9 mouse cellular contexts compared by ENCODE assay signal in genomic region chr5:104058021-104058420, GRCm38 (mm10). TPM values are rescaled to one million over a fixed set of nuclear protein-coding genes. Genes with fewer than 3 reads are reported as not detected.
DNase-seq lines count a peak whose midpoint lies in the region; ATAC-seq and TF ChIP-seq lines count a peak whose summit lies in the region.
"Had no signal": no experiment of that assay in that cellular context is flagged by ENCODE, and none has a peak within 500 bp of the region (broad histone marks: within the 10 kb centered on the region; RNA-seq: fewer than 3 reads in every experiment).

No protein-coding gene starts in this region.

- no peaks in the 10 kb centered on the region for H3K27me3 ChIP-seq in hindbrain, postnatal 0 days (ENCODE audit: insufficient read depth, low read length)
- no peaks in the 10 kb centered on the region for H3K27me3 ChIP-seq in hindbrain, embryonic 14.5 days (ENCODE audit: control insufficient read depth, insufficient read depth, low read length)
- H3K27me3 ChIP-seq in ES-Bruce4 (ENCODE audit: control insufficient read depth, insufficient read depth, low read length, poor library complexity, severe bottlenecking) = no peaks in the 10 kb centered on the region
- no peaks in the 10 kb centered on the region for H3K27me3 ChIP-seq in embryonic facial prominence, embryonic 11.5 days (ENCODE audit: control insufficient read depth, insufficient read depth, low read length)

- no peak for ATAC-seq in hindbrain, postnatal 0 days
- no peak for ATAC-seq in hindbrain, embryonic 14.5 days (ENCODE audit: low FRiP score)
- no peak for ATAC-seq in embryonic facial prominence, embryonic 11.5 days (replicated peaks; ENCODE audit: insufficient number of reproducible peaks, low FRiP score, low TSS enrichment, low read depth)

- H3K36me3 ChIP-seq in hindbrain, postnatal 0 days (ENCODE audit: insufficient read depth, low read length) = peaks cover 11% of the 10 kb centered on the region; the same call in 1 of the 2 replicates
- H3K36me3 ChIP-seq in hindbrain, embryonic 14.5 days (replicated peaks; ENCODE audit: control insufficient read depth, insufficient read depth) = peaks cover 50% of the 10 kb centered on the region
- peaks cover 25% of the 10 kb centered on the region for H3K36me3 ChIP-seq in ES-Bruce4 (ENCODE audit: control insufficient read depth, insufficient read depth, low read length, poor library complexity, severe bottlenecking)
- no peaks in the 10 kb centered on the region; the same call in none of the 2 replicates for H3K36me3 ChIP-seq in embryonic facial prominence, embryonic 11.5 days (replicated peaks; ENCODE audit: control insufficient read depth, insufficient read depth, low read depth, low read length)

- TF ChIP-seq POLR2A in ES-Bruce4 (IDR thresholded peaks at IDR 0.05; ENCODE audit: insufficient read depth, low read length) = no peak

- no peak for DNase-seq in hindbrain, postnatal 0 days (ENCODE audit: low spot score)
- DNase-seq in hindbrain, embryonic 14.5 days (ENCODE audit: low spot score) = no peak
- peak; percentile 29 for DNase-seq in 416B (ENCODE audit: low read depth)
- DNase-seq in embryonic facial prominence, embryonic 11.5 days (ENCODE audit: low spot score) = peak; percentile 30
- peak; percentile 42 to 45 for DNase-seq in lung, adult 18-20 months
- DNase-seq in spleen, postnatal 4 days (ENCODE audit: low spot score in 2 of 2) = peak; percentile 64 to 87
- DNase-seq in yolk sac, embryonic 10.5 days (ENCODE audit: low spot score) = no peak

- no peak for TF ChIP-seq EP300 in ES-Bruce4 (IDR thresholded peaks at IDR 0.05; ENCODE audit: insufficient read depth, low read depth, low read length)

- no peak overlapping the region for H3K27ac ChIP-seq in hindbrain, postnatal 0 days
- H3K27ac ChIP-seq in hindbrain, embryonic 14.5 days = no peak overlapping the region
- H3K27ac ChIP-seq in ES-Bruce4 (ENCODE audit: insufficient read depth, low read length) = no peak overlapping the region
- no peak overlapping the region for H3K27ac ChIP-seq in embryonic facial prominence, embryonic 11.5 days (replicated peaks; ENCODE audit: low read depth, low read length)

- H3K4me2 ChIP-seq in hindbrain, postnatal 0 days (ENCODE audit: low read depth, low read length) = no peak overlapping the region
- no peak overlapping the region for H3K4me2 ChIP-seq in hindbrain, embryonic 14.5 days (replicated peaks)
- H3K4me2 ChIP-seq in embryonic facial prominence, embryonic 11.5 days (ENCODE audit: low read depth, low read length) = no peak overlapping the region

- H3K9me3 ChIP-seq in hindbrain, postnatal 0 days (ENCODE audit: low read length) = no peaks in the 10 kb centered on the region
- H3K9me3 ChIP-seq in hindbrain, embryonic 14.5 days (ENCODE audit: control insufficient read depth, low read length) = no peaks in the 10 kb centered on the region
- H3K9me3 ChIP-seq in ES-Bruce4 (replicated peaks; ENCODE audit: control insufficient read depth, insufficient read depth, low read length, poor library complexity, severe bottlenecking) = peaks cover 25% of the 10 kb centered on the region
- H3K9me3 ChIP-seq in embryonic facial prominence, embryonic 11.5 days (replicated peaks; ENCODE audit: control insufficient read depth, low read length) = no peaks in the 10 kb centered on the region

- H3K4me1 ChIP-seq in hindbrain, postnatal 0 days (ENCODE audit: insufficient read depth, low read length) = no peaks in the 10 kb centered on the region
- H3K4me1 ChIP-seq in hindbrain, embryonic 14.5 days (replicated peaks; ENCODE audit: control insufficient read depth, insufficient read depth, low read length) = no peaks in the 10 kb centered on the region
- H3K4me1 ChIP-seq in ES-Bruce4 (ENCODE audit: control insufficient read depth, insufficient read depth, low read length) = no peaks in the 10 kb centered on the region
- no peaks in the 10 kb centered on the region for H3K4me1 ChIP-seq in embryonic facial prominence, embryonic 11.5 days (ENCODE audit: control insufficient read depth, insufficient read depth, low read length)

- H3K9ac ChIP-seq in hindbrain, postnatal 0 days (replicated peaks; ENCODE audit: low read length) = no peak overlapping the region
- no peak overlapping the region for H3K9ac ChIP-seq in hindbrain, embryonic 14.5 days
- no peak overlapping the region for H3K9ac ChIP-seq in ES-Bruce4 (ENCODE audit: low read depth, poor library complexity, severe bottlenecking)
- no peak overlapping the region for H3K9ac ChIP-seq in embryonic facial prominence, embryonic 11.5 days (replicated peaks; ENCODE audit: low read length)

- peak; percentile 66 for TF ChIP-seq CTCF in hindbrain, postnatal 0 days (IDR thresholded peaks at IDR 0.05; ENCODE audit: low read depth)
- TF ChIP-seq CTCF in ES-Bruce4 (IDR thresholded peaks at IDR 0.05; ENCODE audit: low read depth, low read length) = peak; percentile 77

- WGBS in hindbrain, postnatal 0 days = 63% methylated on average over 15 of the region's 15 CpGs
- 65% methylated on average over 15 of the region's 15 CpGs for WGBS in hindbrain, embryonic 14.5 days
- 65% methylated on average over 15 of the region's 15 CpGs for WGBS in embryonic facial prominence, embryonic 11.5 days

- no peak overlapping the region for H3K4me3 ChIP-seq in hindbrain, postnatal 0 days (ENCODE audit: low read length)
- no peak overlapping the region for H3K4me3 ChIP-seq in hindbrain, embryonic 14.5 days (replicated peaks; ENCODE audit: low read length)
- H3K4me3 ChIP-seq in ES-Bruce4 (ENCODE audit: low read depth, low read length) = no peak overlapping the region
- H3K4me3 ChIP-seq in embryonic facial prominence, embryonic 11.5 days (ENCODE audit: low read depth, low read length) = no peak overlapping the region

RNA-seq across cellular contexts. Expression of gene Nudt9, which starts 11.9 kb away (rescaled TPM):
- total RNA-seq in hindbrain, postnatal 0 days (2014; rRNA removed) = 54.9 and 59.1 TPM in 2 replicates
- 72.6 and 80.2 TPM in 2 replicates for polyA plus RNA-seq in hindbrain, postnatal 0 days (2015; fragmentation: Nextera tagmentation; extraction: Ambion mirVana)
- 63.8 and 67.2 TPM in 2 replicates for polyA plus RNA-seq in hindbrain, embryonic 14.5 days (2014; fragmentation: Nextera tagmentation; extraction: Ambion mirVana)
- 32.0 and 34.2 TPM in 2 replicates for polyA plus RNA-seq in ES-Bruce4 (2011; ENCODE audit: insufficient read depth, insufficient read length, low read depth, missing spikeins)
- 66.9 and 73.6 TPM in 2 replicates for polyA plus RNA-seq in embryonic facial prominence, embryonic 11.5 days (2014; fragmentation: Nextera tagmentation; extraction: Ambion mirVana)

RNA-seq across cellular contexts. Expression of gene Gm17660, which starts 19.4 kb away (rescaled TPM):
- 0.58 TPM in 1 of 2 replicates, not detected in the other for total RNA-seq in hindbrain, postnatal 0 days (2014; rRNA removed)
- polyA plus RNA-seq in hindbrain, postnatal 0 days (2015; fragmentation: Nextera tagmentation; extraction: Ambion mirVana) = 0.61 TPM in 1 of 2 replicates, not detected in the other
- not detected in 2 replicates for polyA plus RNA-seq in hindbrain, embryonic 14.5 days (2014; fragmentation: Nextera tagmentation; extraction: Ambion mirVana)
- not detected in 2 replicates for polyA plus RNA-seq in ES-Bruce4 (2011; ENCODE audit: insufficient read depth, insufficient read length, low read depth, missing spikeins)
- polyA plus RNA-seq in embryonic facial prominence, embryonic 11.5 days (2014; fragmentation: Nextera tagmentation; extraction: Ambion mirVana) = not detected in 2 replicates
- total RNA-seq: layer of hippocampus, postnatal 36 days had no signal

RNA-seq across cellular contexts. Expression of gene Hsd17b11, which starts 36.3 kb away (rescaled TPM):
- 15.2 and 20.5 TPM in 2 replicates for total RNA-seq in hindbrain, postnatal 0 days (2014; rRNA removed)
- polyA plus RNA-seq in hindbrain, postnatal 0 days (2015; fragmentation: Nextera tagmentation; extraction: Ambion mirVana) = 4.5 and 5.4 TPM in 2 replicates
- 3.3 and 3.5 TPM in 2 replicates for polyA plus RNA-seq in hindbrain, embryonic 14.5 days (2014; fragmentation: Nextera tagmentation; extraction: Ambion mirVana)
- 22.0 and 25.3 TPM in 2 replicates for polyA plus RNA-seq in ES-Bruce4 (2011; ENCODE audit: insufficient read depth, insufficient read length, low read depth, missing spikeins)
- 1.4 and 1.8 TPM in 2 replicates for polyA plus RNA-seq in embryonic facial prominence, embryonic 11.5 days (2014; fragmentation: Nextera tagmentation; extraction: Ambion mirVana)

RNA-seq across cellular contexts. Expression of gene Sparcl1, which starts 55.5 kb away (rescaled TPM):
- 660 and 723 TPM in 2 replicates for total RNA-seq in hindbrain, postnatal 0 days (2014; rRNA removed)
- 782 and 913 TPM in 2 replicates for polyA plus RNA-seq in hindbrain, postnatal 0 days (2015; fragmentation: Nextera tagmentation; extraction: Ambion mirVana)
- 286 and 356 TPM in 2 replicates for polyA plus RNA-seq in hindbrain, embryonic 14.5 days (2014; fragmentation: Nextera tagmentation; extraction: Ambion mirVana)
- polyA plus RNA-seq in ES-Bruce4 (2011; ENCODE audit: insufficient read depth, insufficient read length, low read depth, missing spikeins) = 0.40 TPM in 1 of 2 replicates, not detected in the other
- polyA plus RNA-seq in embryonic facial prominence, embryonic 11.5 days (2014; fragmentation: Nextera tagmentation; extraction: Ambion mirVana) = 45.8 and 48.8 TPM in 2 replicates

Comparison
In these comparisons a context has a peak if more than half of its experiments do, and no peak if none do; other contexts are left out.
1. DNase-seq: peak in 416B (single experiment), embryonic facial prominence, embryonic 11.5 days (single experiment), lung, adult 18-20 months (2 of 2) and spleen, postnatal 4 days (2 of 2); none in hindbrain, postnatal 0 days (single experiment), hindbrain, embryonic 14.5 days (single experiment) and yolk sac, embryonic 10.5 days (single experiment).